Mouse (Mus musculus): ENCODE measurements around the gene Ptpra. TPM values are rescaled to one million over a fixed set of nuclear protein-coding genes. Genes with fewer than 3 reads are reported as not detected.

Gene Ptpra
- total RNA-seq, 2 experiments from 2014 or later = 76.0 to 76.1 TPM

- peak in 1 of 2 experiments; percentile 34 for DNase-seq
- intact Hi-C loops (cut with DNase I) = no loop called here
Observed at GRCm38 (mm10) chr2:130583902-130584560, 134.0 kb downstream of the Ptpra start.

DNA sequence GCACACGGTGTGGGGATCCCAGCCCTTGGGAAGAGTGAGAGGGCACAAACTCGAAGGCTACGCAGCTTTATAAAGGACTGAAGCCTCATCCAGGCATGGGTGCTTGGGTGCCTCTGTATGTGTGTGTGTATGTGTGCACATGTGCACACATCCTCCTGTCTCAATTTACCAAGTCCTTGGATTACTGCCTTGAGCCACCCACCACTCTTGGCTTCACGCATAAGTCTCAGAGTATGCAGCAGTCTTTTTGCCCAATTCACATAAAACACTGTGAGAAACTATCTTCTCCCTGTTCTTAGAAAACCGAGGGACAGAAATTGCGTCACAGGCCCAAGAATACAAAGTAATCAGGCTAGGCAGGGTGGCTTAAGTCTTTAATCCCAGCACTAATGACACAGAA, 135.9 kb downstream of the Ptpra start:
- intact Hi-C loops (cut with DNase I) = no loop called here
- no peak for DNase-seq

DNA sequence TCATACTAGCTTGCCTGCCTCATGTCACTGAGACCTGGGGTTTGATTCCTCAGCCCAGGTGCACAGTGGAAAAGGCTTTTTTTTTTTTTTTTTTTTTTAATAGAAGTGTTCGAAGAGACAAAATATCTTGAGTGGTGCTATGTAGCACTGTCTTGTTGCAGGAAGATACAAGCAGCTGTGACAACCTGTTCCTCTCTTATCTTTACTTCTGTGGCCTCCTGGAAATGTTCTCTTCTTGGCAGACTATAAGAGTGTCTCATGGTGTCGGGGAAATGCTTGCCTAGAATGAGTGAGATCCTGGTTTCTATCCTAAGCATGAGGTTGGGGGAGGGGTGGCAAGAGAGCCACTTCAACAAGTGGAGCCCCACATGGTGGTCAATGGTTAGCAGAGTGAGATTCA, 138.3 kb downstream of the Ptpra start:
- intact Hi-C loops (cut with DNase I) = no loop called here
- no peak for DNase-seq

DNA sequence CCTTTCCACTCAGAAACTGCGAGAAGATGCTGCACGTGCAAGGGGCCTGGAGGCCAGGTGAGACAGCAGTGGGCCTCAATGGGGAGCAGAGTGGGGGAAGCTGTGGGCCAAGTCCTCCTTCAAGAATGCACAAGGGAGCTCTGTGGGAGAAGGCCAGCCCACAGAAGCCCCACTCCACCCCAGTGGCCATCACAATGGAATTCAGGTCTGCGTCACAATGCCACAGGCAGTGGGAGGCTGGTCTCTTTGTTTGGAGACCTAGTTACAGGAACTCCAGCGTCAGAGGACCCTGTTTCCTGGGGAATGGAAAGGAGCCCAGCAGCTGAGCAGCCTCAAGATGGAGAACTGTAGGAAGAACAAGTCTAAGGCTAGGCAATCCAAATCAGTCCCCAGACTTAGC, 139.1 kb downstream of the Ptpra start:
- intact Hi-C loops (cut with DNase I) = no loop called here

GRCm38 (mm10) chr2:130589761-130590160, 139.7 kb downstream of the Ptpra start:
- intact Hi-C loops (cut with DNase I) = no loop called here
- peak in 1 of 2 experiments; percentile 37 for DNase-seq

More for the DNA sequence above, 139.1 kb downstream of the Ptpra start:
- DNase-seq = no peak

- DNase-seq = no peak
- intact Hi-C loops (cut with DNase I) = no loop called here
Observed at GRCm38 (mm10) chr2:130591016-130591415, 140.9 kb downstream of the Ptpra start.

- intact Hi-C loops (cut with DNase I) = no loop called here
- DNase-seq = no peak
Observed at GRCm38 (mm10) chr2:130595596-130595995, 145.5 kb downstream of the Ptpra start.

DNA sequence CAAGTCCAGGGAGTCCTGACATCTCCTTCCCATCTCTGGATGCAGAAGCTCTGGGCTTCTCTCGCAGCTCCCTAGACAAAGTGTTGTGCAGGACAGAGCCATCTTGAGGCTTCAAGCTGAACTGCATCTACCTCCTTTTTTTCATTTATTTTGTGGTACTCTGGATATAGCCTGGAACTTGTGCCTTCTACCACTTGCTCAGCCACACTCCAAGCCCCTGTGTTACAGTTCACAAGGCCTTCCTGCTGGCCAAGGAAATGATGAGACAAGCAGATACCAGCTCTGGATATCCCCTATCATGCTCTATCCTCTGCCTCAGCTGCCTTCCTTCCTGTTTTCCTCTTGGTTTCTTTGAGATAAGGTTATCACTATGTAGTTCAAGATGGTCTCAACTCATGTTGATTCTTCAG, 147.5 kb downstream of the Ptpra start:
- peak; percentile 41 to 66 for DNase-seq
- intact Hi-C loops (cut with DNase I) = loop anchor here (2.0 kb wide), 1 partner anchor 33 kb away; no protein-coding TSS in a partner anchor

DNA sequence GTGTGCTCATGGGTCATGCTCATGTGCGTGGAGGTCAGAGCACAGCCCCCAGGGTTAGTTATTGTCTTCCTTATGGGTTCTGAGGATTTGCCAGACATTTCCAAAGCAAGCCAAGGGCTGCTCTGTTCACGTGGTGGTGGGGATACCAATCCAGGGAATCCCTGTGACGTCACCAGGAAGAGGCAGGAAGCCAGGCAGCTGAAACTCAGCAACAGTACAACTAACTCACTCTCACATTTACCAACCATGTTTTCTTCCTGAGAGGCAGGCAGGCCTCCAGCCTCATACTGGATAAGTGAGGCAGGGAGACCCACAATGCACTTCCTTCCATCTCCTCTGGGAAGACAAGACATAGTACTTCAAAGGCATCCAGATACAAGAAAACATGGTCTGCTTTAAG, 148.3 kb downstream of the Ptpra start:
- DNase-seq = peak in 1 of 2 experiments; percentile 43
- intact Hi-C loops (cut with DNase I) = loop anchor here (2.0 kb wide), 1 partner anchor 34 kb away; no protein-coding TSS in a partner anchor

DNA sequence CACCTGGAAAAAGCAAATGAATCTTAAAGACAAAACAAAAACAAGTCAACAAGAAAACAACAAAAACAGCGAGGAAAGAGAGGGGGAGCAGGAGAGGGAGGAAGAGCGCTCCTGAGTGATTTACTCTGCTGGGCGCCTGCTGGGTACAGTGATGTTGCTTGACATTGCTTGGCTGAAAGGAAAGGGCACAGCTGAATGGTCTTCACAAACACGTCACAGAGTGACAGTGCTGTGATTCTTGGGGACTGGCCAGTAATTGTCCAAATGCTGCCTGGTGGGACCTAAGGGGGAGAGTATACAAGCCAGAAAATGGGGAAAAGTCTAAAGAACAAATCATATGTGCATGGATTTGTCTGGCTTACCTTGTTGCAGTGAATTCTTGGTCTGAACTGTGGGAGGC, 152.1 kb downstream of the Ptpra start:
- DNase-seq = no peak
- intact Hi-C loops (cut with DNase I) = no loop called here

Small RNA genes lying within 50 kb of the gene (microRNA-seq; reads per million reads assigned to microRNA genes)
- 0 reads per million in 2 experiments for gene Gm23876

Other genes starting within 250 kb of the Ptpra start
- gene Nop56, start 175.8 kb upstream of the Ptpra start, total RNA-seq (2021) = 10 to 100 TPM; 43.5 to 50.4 TPM
- gene Idh3b, start 165.7 kb upstream of the Ptpra start, total RNA-seq (2021) = 100 to 1,000 TPM; 586 to 605 TPM
- 1 to 10 TPM; 1.2 to 1.3 TPM for gene Ebf4, start 155.1 kb upstream of the Ptpra start, total RNA-seq (2021)
- gene Cpxm1, start 52.7 kb upstream of the Ptpra start, total RNA-seq (2021) = 10 to 100 TPM; 16.7 to 17.3 TPM
- gene Gm28372, start 45.0 kb upstream of the Ptpra start, total RNA-seq (2021) = not detected
- gene 1700020A23Rik, start 45.0 kb upstream of the Ptpra start, total RNA-seq (2021) = not detected
- not detected for gene Tmem239, start 43.8 kb upstream of the Ptpra start, total RNA-seq (2021)
- gene Vps16, start 25.9 kb upstream of the Ptpra start, total RNA-seq (2021) = 10 to 100 TPM; 30.9 to 32.6 TPM
- 1 to 10 TPM; 5.0 to 6.2 TPM for gene Pced1a, start 25.6 kb upstream of the Ptpra start, total RNA-seq (2021)
- 10 to 100 TPM; 76.2 to 77.8 TPM for gene Mrps26, start 113.5 kb downstream of the Ptpra start, total RNA-seq (2021)
- under 1 TPM in 1 of 2 experiments, not detected in 1; 0.62 TPM for gene Oxt, start 125.9 kb downstream of the Ptpra start, total RNA-seq (2021)
- gene Avp, start 132.3 kb downstream of the Ptpra start, total RNA-seq (2021) = 1 to 10 TPM in 1 of 2 experiments, under 1 TPM in 1; 0.60 to 1.1 TPM
- 1 to 10 TPM; 8.8 to 9.5 TPM for gene Fastkd5, start 179.7 kb downstream of the Ptpra start, total RNA-seq (2021)
- gene Ubox5, start 179.8 kb downstream of the Ptpra start, total RNA-seq (2021) = 1 to 10 TPM; 6.2 to 6.4 TPM
- 1 to 10 TPM; 3.8 to 4.0 TPM for gene Lzts3, start 192.5 kb downstream of the Ptpra start, total RNA-seq (2021)
- 10 to 100 TPM; 63.0 to 68.3 TPM for gene Ddrgk1, start 214.4 kb downstream of the Ptpra start, total RNA-seq (2021)
- 10 to 100 TPM; 27.0 to 29.4 TPM for gene Itpa, start 217.3 kb downstream of the Ptpra start, total RNA-seq (2021)
- gene Slc4a11, start 247.2 kb downstream of the Ptpra start, total RNA-seq (2021) = under 1 TPM; 0.20 to 0.38 TPM